Mouse (Mus musculus) ES-E14 (cell line): ENCODE data around the gene Marveld2. TPM values are rescaled to one million over a fixed set of nuclear protein-coding genes. Genes with fewer than 3 reads are reported as not detected.
A peak's percentile ranks its signal among the peaks of the same experiment; 100 is the strongest.

Experiments used
- DNase-seq: peaks from one replicate; pipeline ENCODE4 v3.0.0-alpha.2; 2013; ENCODE audit warnings: low read depth, low spot score
- H3K27ac ChIP-seq: 2 replicates; pipeline ENCODE4 v1.5.1; 2012; ENCODE audit warnings: low read depth, mild to moderate bottlenecking, low read length, moderate library complexity, mixed read lengths; ENCODE audit not compliant: poor library complexity, insufficient read depth, severe bottlenecking
- H3K36me3 ChIP-seq: 2 replicates; pipeline ENCODE4 v1.6.1; 2012; ENCODE audit warnings: mild to moderate bottlenecking, low read length, moderate library complexity, mixed read lengths; ENCODE audit not compliant: control insufficient read depth, poor library complexity, insufficient read depth, severe bottlenecking
- H3K4me1 ChIP-seq, 2 experiments: fragments of 150-350 bp in 1 of 2; sonication (generic) in 1 of 2; 2 replicates each; pipeline ENCODE4 v1.6.1; 2012; ENCODE audit warnings: low read length in 2 of 2, mild to moderate bottlenecking in 1 of 2, mixed read lengths in 1 of 2; ENCODE audit not compliant: control insufficient read depth in 2 of 2, insufficient read depth in 2 of 2, poor library complexity in 1 of 2
- H3K4me3 ChIP-seq, 2 experiments: fragments of 150-350 bp in 1 of 2; sonication (generic) in 1 of 2; 2 replicates each; pipeline ENCODE4 v1.5.1; 2012; ENCODE audit warnings: low read length in 2 of 2, low read depth in 1 of 2, mild to moderate bottlenecking in 1 of 2, mixed read lengths in 1 of 2; ENCODE audit not compliant: insufficient read depth in 1 of 2, poor library complexity in 1 of 2, severe bottlenecking in 1 of 2
- H3K9ac ChIP-seq: 2 replicates; pipeline ENCODE4 v1.6.1; 2012; ENCODE audit warnings: low read depth, mild to moderate bottlenecking, low read length, mixed read lengths; ENCODE audit not compliant: poor library complexity, insufficient read depth, severe bottlenecking
- H3K9me3 ChIP-seq: fragments of 150-350 bp; sonication (generic); 2 replicates; pipeline ENCODE4 v1.6.1; 2012; ENCODE audit warnings: low read depth, mild to moderate bottlenecking, low read length; ENCODE audit not compliant: control insufficient read depth, insufficient read depth
- CHD2 ChIP-seq: IDR thresholded peaks from 2 replicates; pipeline ENCODE4 v1.6.1; 2014; ENCODE audit warnings: mild to moderate bottlenecking, low read depth, low read length, inconsistent platforms
- HCFC1 ChIP-seq: IDR thresholded peaks from 2 replicates; pipeline ENCODE4 v1.6.1; 2012; ENCODE audit warnings: low read length, inconsistent platforms, borderline replicate concordance; ENCODE audit not compliant: insufficient read depth
- MAFK ChIP-seq: IDR thresholded peaks from 2 replicates; pipeline ENCODE4 v1.6.1; 2014; ENCODE audit warnings: mild to moderate bottlenecking, low read depth, low read length, inconsistent platforms; ENCODE audit not compliant: insufficient read depth
- ZC3H11A ChIP-seq: IDR thresholded peaks from 2 replicates; pipeline ENCODE4 v1.6.1; 2012; ENCODE audit warnings: low read depth, mild to moderate bottlenecking, inconsistent platforms, low read length, borderline replicate concordance
- ZNF384 ChIP-seq: IDR thresholded peaks from 2 replicates; pipeline ENCODE4 v1.6.1; 2012; ENCODE audit warnings: low read depth, low read length, inconsistent platforms
- in situ Hi-C, 2 experiments: fragments of 600-800 bp; cut with MboI; formaldehyde crosslinking; loops; one replicate each; pipeline ENCODE4 v1.15.1; 2025; ENCODE audit warnings: low sequenced_read_pairs in 2 of 2, inconsistent platforms in 1 of 2; ENCODE audit not compliant: unreplicated experiment in 2 of 2
- total RNA-seq: library from RNA; depleted of rRNA; stranded (reverse); fragments of 300-350 nt; gene quantifications from 2 replicates; pipeline ENCODE4 v1.2.3, GENCODE M21; 2012

The Marveld2 gene
- total RNA-seq, 1 experiment: 2.5 TPM

GRCm38 (mm10) chr13:100622241-100622640 lies 5.5 kb upstream of the Marveld2 start:
- Histone ChIP-seq H3K9ac (no peak overlapping the region), H3K9me3 (no peaks in the 10 kb centered on the region), H3K27ac (no peak overlapping the region), H3K36me3 (peaks cover 9% of the 10 kb centered on the region), H3K4me1 (0 out of 4 replicates have a peak, but pooled peaks cover 0 to under 1% of the 10 kb centered on the region in 2 experiments), H3K4me3 (no peak overlapping the region)
- TF ChIP-seq MAFK: no peak
- TF ChIP-seq ZNF384: no peak
- TF ChIP-seq CHD2: no peak
- no peak for TF ChIP-seq ZC3H11A
- no peak for TF ChIP-seq HCFC1
- no peak for DNase-seq
- in situ Hi-C loops: no loop called here

- Histone ChIP-seq H3K9ac (no peak overlapping the region), H3K36me3 (peaks cover 5% of the 10 kb centered on the region), H3K4me1 (0 out of 4 replicates have a peak, but pooled peaks cover 0 to 3% of the 10 kb centered on the region in 2 experiments), H3K9me3 (no peaks in the 10 kb centered on the region), H3K4me3 (no peak overlapping the region), H3K27ac (no peak overlapping the region)
- in situ Hi-C loops: no loop called here
- no peak for TF ChIP-seq MAFK
- no peak for TF ChIP-seq HCFC1
- TF ChIP-seq CHD2: no peak
- no peak for TF ChIP-seq ZC3H11A
- TF ChIP-seq ZNF384: no peak
- no peak for DNase-seq
Measured at GRCm38 (mm10) chr13:100617583-100617982, 812 bp upstream of the Marveld2 start.

GRCm38 (mm10) chr13:100612903-100613302 lies 3.9 kb downstream of the Marveld2 start:
- Histone ChIP-seq H3K27ac (no peak overlapping the region), H3K36me3 (0 out of 2 replicates have a peak, but pooled peaks cover 2% of the 10 kb centered on the region), H3K9me3 (no peaks in the 10 kb centered on the region), H3K4me1 (peaks cover 3% of the 10 kb centered on the region in 2 experiments; a peak in 1 of 4 replicates), H3K9ac (no peak overlapping the region), H3K4me3 (no peak overlapping the region)
- in situ Hi-C loops: no loop called here
- DNase-seq: no peak
- TF ChIP-seq MAFK (no peak), HCFC1 (no peak), ZNF384 (no peak)

GRCm38 (mm10) chr13:100612251-100612650 lies 4.5 kb downstream of the Marveld2 start:
- in situ Hi-C loops: no loop called here
- Histone ChIP-seq H3K9ac (peak overlapping the region; percentile 32; the same call in 1 of the 2 replicates), H3K4me1 (peaks cover 2 to 3% of the 10 kb centered on the region in 2 experiments; a peak in 1 of 4 replicates), H3K36me3 (no peaks in the 10 kb centered on the region), H3K27ac (no peak overlapping the region), H3K4me3 (0 out of 4 replicates have a peak overlapping the region, but pooled peaks have one; percentile 15 to 39), H3K9me3 (no peaks in the 10 kb centered on the region)
- TF ChIP-seq HCFC1: no peak
- no peak for TF ChIP-seq CHD2
- TF ChIP-seq ZNF384: no peak
- no peak for TF ChIP-seq MAFK
- TF ChIP-seq ZC3H11A: no peak
- no peak for DNase-seq

GRCm38 (mm10) chr13:100611266-100611665 lies 5.5 kb downstream of the Marveld2 start:
- TF ChIP-seq MAFK: no peak
- TF ChIP-seq ZC3H11A: no peak
- TF ChIP-seq HCFC1: no peak
- no peak for TF ChIP-seq CHD2
- TF ChIP-seq ZNF384: no peak
- Histone ChIP-seq H3K27ac (no peak overlapping the region), H3K4me1 (peaks cover 0 to 3% of the 10 kb centered on the region in 2 experiments; a peak in 1 of 4 replicates), H3K4me3 (0 out of 4 replicates have a peak overlapping the region, but pooled peaks of 1 of the 2 experiments have one; percentile 15), H3K9me3 (no peaks in the 10 kb centered on the region), H3K9ac (no peak overlapping the region), H3K36me3 (no peaks in the 10 kb centered on the region)
- in situ Hi-C loops: no loop called here
- DNase-seq: no peak
